Mouse (Mus musculus): ENCODE data around the gene Cd320. TPM values are rescaled to one million over a fixed set of nuclear protein-coding genes. Genes with fewer than 3 reads are reported as not detected.

Cd320 gene
- 11.9 and 12.1 TPM in 2 replicates for polyA plus RNA-seq (2015; fragmentation: Nextera tagmentation; extraction: Ambion mirVana)

- Histone ChIP-seq H3K4me1 (ENCODE audit: control insufficient read depth, low read depth, low read length) (peaks cover 7% of the 10 kb centered on the region), H3K36me3 (ENCODE audit: control insufficient read depth, insufficient read depth) (no peaks in the 10 kb centered on the region), H3K4me3 (ENCODE audit: low read depth, low read length) (peak within 1 kb of the TSS; percentile 83), H3K4me2 (ENCODE audit: low read depth, low read length) (peak within 1 kb of the TSS; percentile 89), H3K9ac (ENCODE audit: low read depth, low read length) (peak within 1 kb of the TSS; percentile 74), H3K27me3 (ENCODE audit: control insufficient read depth, insufficient read depth, low read depth, low read length) (no peaks in the 10 kb centered on the region), H3K27ac (ENCODE audit: low read length) (0 out of 2 replicates have a peak within 1 kb of the TSS, but pooled peaks have one; percentile 34), H3K9me3 (replicated peaks; ENCODE audit: control insufficient read depth, low read length) (no peaks in the 10 kb centered on the region)
- WGBS (ENCODE audit: insufficient replicate concordance), result under 1% methylated on average over 45 of the region's 45 CpGs
- ATAC-seq (ENCODE audit: low read depth), result peak; percentile 88
Measured at GRCm38 (mm10) chr17:33842966-33843795, at the start of gene Cd320. TSS of gene Cd320 (plus strand) at chr17:33843091.

- Histone ChIP-seq H3K9me3 (replicated peaks; ENCODE audit: control insufficient read depth, low read length) (no peaks in the 10 kb centered on the region), H3K27ac (ENCODE audit: low read length) (no peak overlapping the region), H3K36me3 (ENCODE audit: control insufficient read depth, insufficient read depth) (no peaks in the 10 kb centered on the region), H3K27me3 (ENCODE audit: control insufficient read depth, insufficient read depth, low read depth, low read length) (no peaks in the 10 kb centered on the region), H3K4me1 (ENCODE audit: control insufficient read depth, low read depth, low read length) (peaks cover 2% of the 10 kb centered on the region; the same call in 1 of the 2 replicates), H3K4me3 (ENCODE audit: low read depth, low read length) (no peak overlapping the region), H3K4me2 (ENCODE audit: low read depth, low read length) (no peak overlapping the region), H3K9ac (ENCODE audit: low read depth, low read length) (no peak overlapping the region)
- ATAC-seq (ENCODE audit: low read depth), result no peak
- WGBS (ENCODE audit: insufficient replicate concordance), result 37% methylated on average over 3 of the region's 3 CpGs
Measured at GRCm38 (mm10) chr17:33798306-33798705, 44.6 kb upstream of the Cd320 start.

GRCm38 (mm10) chr17:33799277-33799676 is 43.6 kb upstream of the Cd320 start:
- 20% methylated on average over 1 of the region's 1 CpGs for WGBS (ENCODE audit: insufficient replicate concordance)
- Histone ChIP-seq H3K9ac (ENCODE audit: low read depth, low read length) (no peak overlapping the region), H3K9me3 (replicated peaks; ENCODE audit: control insufficient read depth, low read length) (no peaks in the 10 kb centered on the region), H3K36me3 (ENCODE audit: control insufficient read depth, insufficient read depth) (no peaks in the 10 kb centered on the region), H3K27me3 (ENCODE audit: control insufficient read depth, insufficient read depth, low read depth, low read length) (no peaks in the 10 kb centered on the region), H3K4me3 (ENCODE audit: low read depth, low read length) (no peak overlapping the region), H3K27ac (ENCODE audit: low read length) (no peak overlapping the region), H3K4me2 (ENCODE audit: low read depth, low read length) (no peak overlapping the region), H3K4me1 (ENCODE audit: control insufficient read depth, low read depth, low read length) (peaks cover 3% of the 10 kb centered on the region; the same call in 1 of the 2 replicates)
- ATAC-seq (ENCODE audit: low read depth), result no peak

- whole genome bisulfite sequencing (ENCODE audit: insufficient replicate concordance), result 1% methylated on average over 2 of the region's 2 CpGs
- H3K4me2 ChIP-seq (ENCODE audit: low read depth, low read length), result no peak overlapping the region
- H3K27ac ChIP-seq (ENCODE audit: low read length), result no peak overlapping the region
- H3K4me3 ChIP-seq (ENCODE audit: low read depth, low read length), result no peak overlapping the region
- peaks cover 5% of the 10 kb centered on the region; the same call in 1 of the 2 replicates for H3K4me1 ChIP-seq (ENCODE audit: control insufficient read depth, low read depth, low read length)
- ATAC-seq (ENCODE audit: low read depth), result no peak
- H3K9ac ChIP-seq (ENCODE audit: low read depth, low read length), result no peak overlapping the region
- no peaks in the 10 kb centered on the region for H3K36me3 ChIP-seq (ENCODE audit: control insufficient read depth, insufficient read depth)
- no peaks in the 10 kb centered on the region for H3K9me3 ChIP-seq (replicated peaks; ENCODE audit: control insufficient read depth, low read length)
- H3K27me3 ChIP-seq (ENCODE audit: control insufficient read depth, insufficient read depth, low read depth, low read length), result no peaks in the 10 kb centered on the region
Measured at GRCm38 (mm10) chr17:33802221-33802620, 40.7 kb upstream of the Cd320 start.

- no peak overlapping the region for H3K4me3 ChIP-seq (ENCODE audit: low read depth, low read length)
- H3K27ac ChIP-seq (ENCODE audit: low read length), result no peak overlapping the region
- no peaks in the 10 kb centered on the region for H3K36me3 ChIP-seq (ENCODE audit: control insufficient read depth, insufficient read depth)
- 50% methylated on average over 4 of the region's 4 CpGs for WGBS (ENCODE audit: insufficient replicate concordance)
- H3K9ac ChIP-seq (ENCODE audit: low read depth, low read length), result no peak overlapping the region
- no peaks in the 10 kb centered on the region for H3K9me3 ChIP-seq (replicated peaks; ENCODE audit: control insufficient read depth, low read length)
- peaks cover 5% of the 10 kb centered on the region; the same call in 1 of the 2 replicates for H3K4me1 ChIP-seq (ENCODE audit: control insufficient read depth, low read depth, low read length)
- H3K4me2 ChIP-seq (ENCODE audit: low read depth, low read length), result no peak overlapping the region
- ATAC-seq (ENCODE audit: low read depth), result no peak
- H3K27me3 ChIP-seq (ENCODE audit: control insufficient read depth, insufficient read depth, low read depth, low read length), result no peaks in the 10 kb centered on the region
Measured at GRCm38 (mm10) chr17:33804205-33804604, 38.7 kb upstream of the Cd320 start.

GRCm38 (mm10) chr17:33804745-33805144 is 38.1 kb upstream of the Cd320 start:
- no peak overlapping the region for H3K27ac ChIP-seq (ENCODE audit: low read length)
- no peak overlapping the region for H3K4me3 ChIP-seq (ENCODE audit: low read depth, low read length)
- no peaks in the 10 kb centered on the region for H3K9me3 ChIP-seq (replicated peaks; ENCODE audit: control insufficient read depth, low read length)
- peaks cover 5% of the 10 kb centered on the region; the same call in 1 of the 2 replicates for H3K4me1 ChIP-seq (ENCODE audit: control insufficient read depth, low read depth, low read length)
- 57% methylated on average over 1 of the region's 1 CpGs for WGBS (ENCODE audit: insufficient replicate concordance)
- ATAC-seq (ENCODE audit: low read depth), result no peak
- no peak overlapping the region for H3K9ac ChIP-seq (ENCODE audit: low read depth, low read length)
- no peaks in the 10 kb centered on the region for H3K27me3 ChIP-seq (ENCODE audit: control insufficient read depth, insufficient read depth, low read depth, low read length)
- no peaks in the 10 kb centered on the region for H3K36me3 ChIP-seq (ENCODE audit: control insufficient read depth, insufficient read depth)
- H3K4me2 ChIP-seq (ENCODE audit: low read depth, low read length), result no peak overlapping the region

- Histone ChIP-seq H3K36me3 (ENCODE audit: control insufficient read depth, insufficient read depth) (no peaks in the 10 kb centered on the region), H3K4me3 (ENCODE audit: low read depth, low read length) (no peak overlapping the region), H3K9ac (ENCODE audit: low read depth, low read length) (no peak overlapping the region), H3K27me3 (ENCODE audit: control insufficient read depth, insufficient read depth, low read depth, low read length) (peaks cover 10% of the 10 kb centered on the region), H3K9me3 (replicated peaks; ENCODE audit: control insufficient read depth, low read length) (no peaks in the 10 kb centered on the region), H3K4me1 (ENCODE audit: control insufficient read depth, low read depth, low read length) (peaks cover 11% of the 10 kb centered on the region), H3K27ac (ENCODE audit: low read length) (0 out of 2 replicates have a peak overlapping the region, but pooled peaks have one; percentile 30), H3K4me2 (ENCODE audit: low read depth, low read length) (no peak overlapping the region)
- WGBS (ENCODE audit: insufficient replicate concordance), result 45% methylated on average over 9 of the region's 9 CpGs
- ATAC-seq (ENCODE audit: low read depth), result no peak
Measured at GRCm38 (mm10) chr17:33807181-33807888, 35.6 kb upstream of the Cd320 start.

GRCm38 (mm10) chr17:33808192-33808591 is 34.7 kb upstream of the Cd320 start:
- no peak overlapping the region for H3K9ac ChIP-seq (ENCODE audit: low read depth, low read length)
- no peak for ATAC-seq (ENCODE audit: low read depth)
- peaks cover 10% of the 10 kb centered on the region for H3K27me3 ChIP-seq (ENCODE audit: control insufficient read depth, insufficient read depth, low read depth, low read length)
- peaks cover 11% of the 10 kb centered on the region for H3K4me1 ChIP-seq (ENCODE audit: control insufficient read depth, low read depth, low read length)
- H3K27ac ChIP-seq (ENCODE audit: low read length), result no peak overlapping the region
- H3K4me3 ChIP-seq (ENCODE audit: low read depth, low read length), result no peak overlapping the region
- no peaks in the 10 kb centered on the region for H3K36me3 ChIP-seq (ENCODE audit: control insufficient read depth, insufficient read depth)
- no peaks in the 10 kb centered on the region for H3K9me3 ChIP-seq (replicated peaks; ENCODE audit: control insufficient read depth, low read length)
- no peak overlapping the region for H3K4me2 ChIP-seq (ENCODE audit: low read depth, low read length)
- WGBS (ENCODE audit: insufficient replicate concordance), result 16% methylated on average over 10 of the region's 10 CpGs
